Mouse (Mus musculus): ENCODE results near the gene Arhgap19. TPM values are rescaled to one million over a fixed set of nuclear protein-coding genes. Genes with fewer than 3 reads are reported as not detected.
"Not testable (repeated sequence)": the region's sequence is repeated elsewhere in the genome, so short reads cannot be mapped to it uniquely, and the experiment has no call there.

Arhgap19 gene
- polyA plus RNA-seq (2015; fragmentation: Nextera tagmentation; extraction: Ambion mirVana), result 3.5 TPM in 2 replicates

DNA sequence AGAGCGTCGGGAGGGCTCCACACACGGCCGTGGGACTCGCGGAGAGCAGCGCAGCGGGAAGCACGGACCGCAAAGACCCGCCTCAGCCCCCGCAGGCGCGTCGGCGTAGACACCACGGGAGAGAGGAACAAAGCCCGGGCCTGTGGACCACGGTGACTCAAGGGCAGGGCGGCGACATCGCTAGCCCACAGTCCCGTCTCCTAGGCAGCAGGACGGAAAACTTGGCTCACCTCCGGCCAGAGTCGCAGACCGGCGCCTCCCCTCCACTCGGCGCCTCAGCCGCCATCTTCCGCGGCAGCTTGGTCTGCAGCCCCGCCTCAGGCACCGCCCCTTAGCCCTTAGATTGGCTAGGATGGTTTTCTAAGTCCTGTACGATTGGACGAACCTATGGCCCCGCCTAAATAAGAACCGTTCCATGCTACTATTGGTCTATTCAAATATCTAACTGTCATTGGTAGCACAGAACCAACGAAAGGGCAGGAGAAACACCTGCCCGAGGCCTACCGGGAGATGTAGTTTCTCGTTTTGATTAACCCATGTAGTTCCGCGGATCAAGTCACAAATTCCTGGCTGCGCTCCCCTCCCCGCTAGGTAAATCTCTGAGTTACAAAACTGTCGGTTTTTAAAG lies at the start of gene Arhgap19:
TSS of gene Arhgap19 (minus strand) at position 306 of the 628 bp plus-strand sequence.
- H3K27ac ChIP-seq (ENCODE audit: low read depth, low read length), result no peak within 1 kb of the TSS; the same call in 1 of the 2 replicates
- peak within 1 kb of the TSS; percentile 80 for H3K4me2 ChIP-seq (replicated peaks; ENCODE audit: low read depth)

DNA sequence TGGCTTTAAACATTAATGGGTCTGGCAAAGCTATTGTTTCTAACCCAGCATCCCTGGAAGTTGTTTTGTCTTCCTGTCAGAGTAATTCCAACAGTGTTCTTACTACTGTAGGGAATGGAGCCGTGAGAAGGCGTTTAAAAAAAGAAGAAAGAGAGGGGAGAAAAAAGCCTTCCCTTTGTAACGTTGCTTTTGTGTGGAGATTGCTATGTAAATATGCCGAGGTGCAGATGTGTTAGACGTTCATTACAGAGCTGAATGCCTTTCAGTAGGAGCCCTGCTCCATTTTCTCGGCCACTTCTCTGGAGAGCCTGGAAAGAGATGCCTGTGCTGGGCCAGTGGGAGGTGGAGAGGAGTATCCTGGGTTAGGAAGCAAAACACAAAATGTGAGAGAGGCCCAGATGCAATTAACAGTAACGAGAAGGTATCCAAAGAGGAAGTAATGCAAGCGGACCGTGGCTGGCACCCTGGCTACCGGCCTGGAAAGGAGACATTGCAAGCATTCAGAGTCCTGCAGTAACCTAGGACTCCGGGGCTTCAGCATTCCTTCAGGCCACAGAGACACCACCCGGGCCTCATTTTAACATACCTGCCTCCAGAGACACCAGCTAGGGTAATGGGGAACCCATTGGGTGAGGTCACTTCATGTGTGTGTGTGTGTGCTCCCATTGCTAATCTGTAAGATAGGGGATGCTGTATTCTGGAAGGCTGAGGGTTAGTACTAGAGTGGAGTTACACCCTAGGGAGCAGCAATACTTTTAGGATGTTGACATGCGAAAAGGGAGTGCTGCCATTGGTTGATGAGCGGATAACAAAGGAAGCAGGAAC lies 49.1 kb upstream of the Arhgap19 start:
- Histone ChIP-seq H3K4me2 (replicated peaks; ENCODE audit: low read depth) (no peak overlapping the region), H3K4me3 (ENCODE audit: low read depth, low read length) (no peak overlapping the region), H3K9me3 (ENCODE audit: control insufficient read depth) (no peaks in the 10 kb centered on the region), H3K36me3 (ENCODE audit: control insufficient read depth, insufficient read depth) (no peaks in the 10 kb centered on the region), H3K27me3 (replicated peaks; ENCODE audit: control insufficient read depth, insufficient read depth, low read length) (no peaks in the 10 kb centered on the region), H3K4me1 (replicated peaks; ENCODE audit: control insufficient read depth, insufficient read depth, low read length) (0 out of 2 replicates have a peak, but pooled peaks cover 5% of the 10 kb centered on the region), H3K27ac (ENCODE audit: low read depth, low read length) (no peak overlapping the region), H3K9ac (ENCODE audit: low read depth, low read length) (no peak overlapping the region)
- TF ChIP-seq CTCF (IDR thresholded peaks at IDR 0.05; ENCODE audit: low read depth), result no peak
- ATAC-seq, result no peak
- 46% methylated on average over 14 of the region's 14 CpGs for WGBS

More for the DNA sequence above, at the start of gene Arhgap19:
- peak within 1 kb of the TSS; percentile 81 for H3K9ac ChIP-seq (ENCODE audit: low read depth, low read length)
- H3K36me3 ChIP-seq (ENCODE audit: control insufficient read depth, insufficient read depth), result no peaks in the 10 kb centered on the region
- H3K9me3 ChIP-seq (ENCODE audit: control insufficient read depth), result no peaks in the 10 kb centered on the region
- H3K27me3 ChIP-seq (replicated peaks; ENCODE audit: control insufficient read depth, insufficient read depth, low read length), result no peaks in the 10 kb centered on the region
- peak within 1 kb of the TSS; percentile 99 for H3K4me3 ChIP-seq (ENCODE audit: low read depth, low read length)
- H3K4me1 ChIP-seq (replicated peaks; ENCODE audit: control insufficient read depth, insufficient read depth, low read length), result no peaks in the 10 kb centered on the region
- TF ChIP-seq CTCF (IDR thresholded peaks at IDR 0.05; ENCODE audit: low read depth), result no peak
- ATAC-seq, result peak; percentile 99
- WGBS, result under 1% methylated on average over 48 of the region's 48 CpGs

DNA sequence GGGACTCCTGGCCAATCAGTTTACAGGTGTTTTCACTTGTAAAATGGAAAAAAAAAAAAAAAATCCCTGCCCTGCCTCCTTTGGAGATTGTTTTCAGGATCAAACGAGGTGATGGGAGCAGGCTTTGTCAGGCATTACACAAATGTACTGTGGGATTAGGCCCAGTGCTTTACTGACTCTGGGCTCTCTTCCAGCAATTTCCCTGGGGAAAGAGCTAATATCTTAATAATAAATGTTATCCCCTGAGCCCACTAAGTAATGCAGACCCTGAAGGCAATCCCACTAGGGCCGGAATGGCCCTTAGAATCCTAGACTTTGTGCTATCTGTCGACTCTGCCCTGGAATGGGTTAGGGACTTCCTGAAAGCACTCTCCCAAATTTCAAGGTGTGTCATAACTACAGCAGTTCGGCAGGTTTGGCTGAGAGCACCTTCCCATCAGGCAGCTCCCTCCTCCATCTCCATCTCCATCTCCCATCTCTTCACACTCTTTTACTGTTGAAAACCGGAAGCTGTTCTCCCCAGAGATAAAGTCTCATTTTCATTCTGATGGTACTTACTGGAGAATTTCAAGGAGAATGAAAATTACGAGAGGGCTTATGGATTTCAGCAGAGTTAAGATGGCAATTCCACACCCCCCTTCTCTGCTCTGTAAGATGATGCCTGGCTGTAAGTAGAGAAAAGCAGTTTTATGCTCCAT lies 48.3 kb upstream of the Arhgap19 start:
- Histone ChIP-seq H3K9me3 (ENCODE audit: control insufficient read depth) (no peaks in the 10 kb centered on the region), H3K36me3 (ENCODE audit: control insufficient read depth, insufficient read depth) (no peaks in the 10 kb centered on the region), H3K27me3 (replicated peaks; ENCODE audit: control insufficient read depth, insufficient read depth, low read length) (no peaks in the 10 kb centered on the region), H3K4me2 (replicated peaks; ENCODE audit: low read depth) (no peak overlapping the region), H3K4me1 (replicated peaks; ENCODE audit: control insufficient read depth, insufficient read depth, low read length) (0 out of 2 replicates have a peak, but pooled peaks cover 5% of the 10 kb centered on the region), H3K9ac (ENCODE audit: low read depth, low read length) (no peak overlapping the region), H3K4me3 (ENCODE audit: low read depth, low read length) (no peak overlapping the region), H3K27ac (ENCODE audit: low read depth, low read length) (no peak overlapping the region)
- 53% methylated on average over 6 of the region's 6 CpGs for WGBS
- no peak for ATAC-seq
- no peak for TF ChIP-seq CTCF (IDR thresholded peaks at IDR 0.05; ENCODE audit: low read depth)

DNA sequence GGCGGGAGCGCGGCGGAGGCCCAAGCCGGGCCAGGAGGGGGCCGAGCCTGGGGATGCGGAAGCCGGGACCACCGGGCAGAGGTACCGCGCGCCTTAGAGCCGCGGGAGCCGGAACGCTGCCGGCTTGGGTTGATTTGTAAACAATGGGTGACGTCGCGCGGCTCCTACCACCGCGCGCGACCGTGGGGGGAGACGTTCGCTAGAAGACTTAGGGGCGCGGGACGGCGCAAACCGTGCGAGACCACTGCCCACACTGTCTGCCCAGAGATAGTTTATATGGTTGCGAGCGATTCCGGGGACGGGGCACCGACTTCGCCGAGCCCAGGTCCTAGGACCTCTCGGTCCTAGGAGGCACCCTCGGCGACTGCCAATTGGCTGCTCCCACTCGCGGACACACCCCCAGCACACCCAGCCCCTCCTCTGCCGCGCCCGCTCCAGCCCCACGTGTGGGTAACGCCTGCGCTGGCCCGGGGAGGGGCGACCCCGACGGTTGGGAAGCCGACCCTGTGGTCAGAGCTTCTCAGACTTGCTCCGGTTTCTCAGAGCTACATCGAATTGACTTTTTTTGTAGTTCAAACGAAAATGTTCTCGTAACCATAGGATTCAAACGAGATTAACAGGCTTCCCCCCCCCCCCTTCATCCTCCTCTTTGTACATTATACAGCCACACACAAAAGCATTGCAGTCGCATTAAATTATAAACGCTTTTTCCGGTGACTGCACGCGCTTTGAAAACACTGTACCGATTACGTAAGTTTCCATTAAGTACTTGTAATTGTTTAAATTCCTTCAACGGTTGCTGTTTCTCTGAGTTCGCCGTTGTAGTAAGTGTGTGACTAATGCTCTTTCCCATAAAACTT lies 46.4 kb upstream of the Arhgap19 start, which contains the start of gene Frat2:
TSS of gene Frat2 (minus strand) at position 141 of the 860 bp plus-strand sequence.
- no peak for TF ChIP-seq CTCF (IDR thresholded peaks at IDR 0.05; ENCODE audit: low read depth)
- peak within 1 kb of the TSS; percentile 74 for H3K4me3 ChIP-seq (ENCODE audit: low read depth, low read length)
- peak within 1 kb of the TSS; percentile 81 for H3K9ac ChIP-seq (ENCODE audit: low read depth, low read length)
- H3K9me3 ChIP-seq (ENCODE audit: control insufficient read depth), result no peaks in the 10 kb centered on the region
- peak within 1 kb of the TSS; percentile 87 for H3K27ac ChIP-seq (ENCODE audit: low read depth, low read length)
- H3K27me3 ChIP-seq (replicated peaks; ENCODE audit: control insufficient read depth, insufficient read depth, low read length), result no peaks in the 10 kb centered on the region
- peak; percentile 92 for ATAC-seq
- no peaks in the 10 kb centered on the region for H3K36me3 ChIP-seq (ENCODE audit: control insufficient read depth, insufficient read depth)
- H3K4me1 ChIP-seq (replicated peaks; ENCODE audit: control insufficient read depth, insufficient read depth, low read length), result 0 out of 2 replicates have a peak, but pooled peaks cover 5% of the 10 kb centered on the region
- peak within 1 kb of the TSS; percentile 97 for H3K4me2 ChIP-seq (replicated peaks; ENCODE audit: low read depth)
- under 1% methylated on average over 68 of the region's 72 CpGs for WGBS

DNA sequence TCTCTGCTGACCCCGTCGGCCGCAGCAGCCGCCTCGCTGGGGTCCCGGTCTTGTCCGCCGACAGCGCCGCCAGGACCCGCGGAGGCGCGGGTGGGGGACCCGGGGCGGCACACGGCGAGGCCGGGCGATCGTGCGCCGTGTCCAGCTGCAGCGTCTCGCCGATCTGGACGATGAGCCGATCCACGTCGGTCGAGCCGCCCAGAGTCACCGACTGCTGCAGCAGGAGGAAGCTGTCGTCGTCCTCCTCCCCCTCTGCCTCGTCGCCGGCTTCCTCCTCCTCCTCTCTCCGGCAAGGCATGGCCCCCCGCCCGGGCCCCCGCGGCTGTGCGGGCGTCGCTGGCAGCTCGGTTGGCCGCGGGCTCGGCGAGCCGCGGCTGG lies 45.8 kb upstream of the Arhgap19 start:
- H3K4me2 ChIP-seq (replicated peaks; ENCODE audit: low read depth), result peak overlapping the region; percentile 97
- H3K27ac ChIP-seq (ENCODE audit: low read depth, low read length), result peak overlapping the region; percentile 87
- H3K9ac ChIP-seq (ENCODE audit: low read depth, low read length), result peak overlapping the region; percentile 81
- H3K27me3 ChIP-seq (replicated peaks; ENCODE audit: control insufficient read depth, insufficient read depth, low read length); H3K9me3 ChIP-seq (ENCODE audit: control insufficient read depth); H3K36me3 ChIP-seq (ENCODE audit: control insufficient read depth, insufficient read depth); H3K4me1 ChIP-seq (replicated peaks; ENCODE audit: control insufficient read depth, insufficient read depth, low read length): not testable (repeated sequence)
- H3K4me3 ChIP-seq (ENCODE audit: low read depth, low read length), result peak overlapping the region; percentile 74
- peak; percentile 58 for ATAC-seq
- under 1% methylated on average over 48 of the region's 53 CpGs for WGBS
